Mouse (Mus musculus): ENCODE measurements around the gene Slc4a3.

DNA sequence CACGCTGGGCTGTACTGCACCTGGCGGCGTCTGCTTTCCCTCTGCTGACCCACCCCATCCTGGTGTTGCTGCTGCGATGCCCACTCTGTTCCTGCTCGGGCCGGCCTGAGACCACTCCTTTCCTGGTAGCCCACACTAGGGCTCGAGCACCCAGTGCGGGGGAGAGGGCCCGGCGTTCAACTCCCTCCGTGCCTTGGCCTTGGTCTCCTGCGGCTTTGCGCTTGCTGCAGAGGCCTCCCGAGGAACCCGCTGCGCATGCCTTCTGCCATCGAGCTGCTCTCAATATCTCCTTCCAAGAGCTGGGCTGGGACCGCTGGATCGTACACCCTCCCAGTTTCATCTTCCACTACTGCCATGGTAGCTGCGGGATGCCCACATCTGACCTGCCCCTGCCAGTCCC is 36.5 kb upstream of the Slc4a3 start:
- TF ChIP-seq CTCF (IDR thresholded peaks at IDR 0.05; ENCODE audit: borderline replicate concordance, control insufficient read depth, extremely low read depth, insufficient read depth, low read length, poor library complexity) (no peak), POLR2A (IDR thresholded peaks at IDR 0.05; ENCODE audit: control insufficient read depth, extremely low read depth, insufficient read depth, low read length, poor library complexity) (no peak)

Measured in thymus, adult 2 months (tissue).